Mouse (Mus musculus): Measurements from ENCODE around the gene Eva1b.

- TF ChIP-seq ZNF384 (IDR thresholded peaks at IDR 0.05; ENCODE audit: low read depth, low read length) (no peak), MAFK (IDR thresholded peaks at IDR 0.05; ENCODE audit: insufficient read depth, low read depth, low read length) (no peak), CHD2 (IDR thresholded peaks at IDR 0.05; ENCODE audit: low read depth, low read length) (no peak)
These were observed 9.1 kb downstream of the Eva1b start for GRCm38 (mm10) chr4:126156617-126157016.
